In genomic region chr2:91834272-91834671, GRCm38 (mm10) we compare ENCODE assay signal across 17 mouse cellular contexts.
"Had no signal": no experiment of that assay in that cellular context is flagged by ENCODE, and none has a peak within 500 bp of the region (broad histone marks: within the 10 kb centered on the region; RNA-seq: fewer than 3 reads in every experiment).

No protein-coding gene starts in this region.

- H3K36me3 ChIP-seq: liver, embryonic 13.5 days; midbrain, embryonic 12.5 days; midbrain, embryonic 15.5 days; neural tube, embryonic 12.5 days; neural tube, embryonic 15.5 days had no signal

- H3K4me3 ChIP-seq: limb, embryonic 10.5 days; limb, embryonic 13.5 days; liver, embryonic 13.5 days; midbrain, embryonic 12.5 days; midbrain, embryonic 15.5 days; neural tube, embryonic 12.5 days; neural tube, embryonic 15.5 days had no signal

- H3K27ac ChIP-seq: limb, embryonic 10.5 days; limb, embryonic 13.5 days; macrophage; midbrain, embryonic 12.5 days; midbrain, embryonic 15.5 days; neural tube, embryonic 12.5 days; neural tube, embryonic 15.5 days had no signal

- H3K4me1 ChIP-seq: midbrain, embryonic 12.5 days; midbrain, embryonic 15.5 days; neural tube, embryonic 12.5 days had no signal

- H3K27me3 ChIP-seq: limb, embryonic 13.5 days; liver, embryonic 13.5 days; midbrain, embryonic 12.5 days; midbrain, embryonic 15.5 days; neural tube, embryonic 12.5 days; neural tube, embryonic 15.5 days had no signal

- ATAC-seq: midbrain, embryonic 15.5 days had no signal

- H3K9ac ChIP-seq: limb, embryonic 13.5 days; liver, embryonic 13.5 days; lung, embryonic 14.5 days; midbrain, embryonic 12.5 days; midbrain, embryonic 15.5 days; neural tube, embryonic 12.5 days; neural tube, embryonic 15.5 days had no signal

- DNase-seq: kidney, adult 9 months; kidney, postnatal 14 days; kidney, postnatal 4 days; layer of hippocampus, adult 9-11 months; liver; lung, embryonic 14.5 days; retina, postnatal 1 day; thymus, adult 18-20 months; thymus, postnatal 36 days had no signal

- H3K9me3 ChIP-seq: limb, embryonic 10.5 days; limb, embryonic 13.5 days; liver, embryonic 13.5 days; midbrain, embryonic 12.5 days; midbrain, embryonic 15.5 days; neural tube, embryonic 12.5 days; neural tube, embryonic 15.5 days had no signal

- H3K4me2 ChIP-seq: limb, embryonic 13.5 days; liver, embryonic 13.5 days; lung, embryonic 14.5 days; midbrain, embryonic 12.5 days; midbrain, embryonic 15.5 days; neural tube, embryonic 12.5 days; neural tube, embryonic 15.5 days had no signal
